ENCODE assay signal across 9 mouse cellular contexts in genomic region chr17:47887381-47888154, GRCm38 (mm10). TPM values are rescaled to one million over a fixed set of nuclear protein-coding genes. Genes with fewer than 3 reads are reported as not detected.
A peak's percentile ranks its signal among the peaks of the same experiment; 100 is the strongest.
DNase-seq lines count a peak whose midpoint lies in the region; ATAC-seq and TF ChIP-seq lines count a peak whose summit lies in the region.
"Had no signal": no experiment of that assay in that cellular context is flagged by ENCODE, and none has a peak within 500 bp of the region (broad histone marks: within the 10 kb centered on the region; RNA-seq: fewer than 3 reads in every experiment).

No protein-coding gene starts in this region.

- no peak overlapping the region for H3K4me2 ChIP-seq in forebrain, postnatal 0 days (ENCODE audit: low read depth)
- H3K4me2 ChIP-seq in liver, postnatal 0 days (ENCODE audit: low read depth, low read length), result peak overlapping the region; percentile 38

- no peaks in the 10 kb centered on the region for H3K36me3 ChIP-seq in thymus, adult 2 months (ENCODE audit: control insufficient read depth, insufficient read depth, low read length)
- no peaks in the 10 kb centered on the region for H3K36me3 ChIP-seq in forebrain, postnatal 0 days (ENCODE audit: insufficient read depth)
- no peaks in the 10 kb centered on the region for H3K36me3 ChIP-seq in liver, postnatal 0 days (replicated peaks; ENCODE audit: insufficient read depth, low read length)

- TF ChIP-seq CTCF in thymus, adult 2 months (IDR thresholded peaks at IDR 0.05; ENCODE audit: borderline replicate concordance, control insufficient read depth, extremely low read depth, insufficient read depth, low read length, poor library complexity), result no peak
- no peak for TF ChIP-seq CTCF in forebrain, postnatal 0 days (IDR thresholded peaks at IDR 0.05; ENCODE audit: low read depth)
- no peak for TF ChIP-seq CTCF in liver, postnatal 0 days (IDR thresholded peaks at IDR 0.05; ENCODE audit: low read depth)

- no peak for TF ChIP-seq EP300 in liver, postnatal 0 days (IDR thresholded peaks at IDR 0.05; ENCODE audit: low read depth)

- H3K9ac ChIP-seq in forebrain, postnatal 0 days, result no peak overlapping the region
- H3K9ac ChIP-seq in liver, postnatal 0 days (replicated peaks), result peak overlapping the region; percentile 44

- TF ChIP-seq POLR2A in thymus, adult 2 months (IDR thresholded peaks at IDR 0.05; ENCODE audit: control insufficient read depth, extremely low read depth, insufficient read depth, low read length, poor library complexity), result no peak

- 67% methylated on average over 13 of the region's 13 CpGs for WGBS in thymus, adult 2 months
- WGBS in forebrain, postnatal 0 days, result 26% methylated on average over 13 of the region's 13 CpGs
- 34% methylated on average over 13 of the region's 13 CpGs for WGBS in liver, postnatal 0 days (ENCODE audit: insufficient replicate concordance)

- peak; percentile 24 for DNase-seq in thymus, adult 2 months
- DNase-seq in thymus, adult 18-20 months, result no peak
- DNase-seq in forebrain, postnatal 0 days, result peak; percentile 64
- DNase-seq in liver, postnatal 0 days, result peak; percentile 71
- DNase-seq in thymus, postnatal 36 days, result peak; percentile 35 to 50
- no peak for DNase-seq in spleen, postnatal 4 days (ENCODE audit: low spot score in 2 of 2)
- no peak for DNase-seq in cerebellum, adult 9-10 months
- no peak for DNase-seq in kidney, postnatal 36 days

- no peaks in the 10 kb centered on the region for H3K9me3 ChIP-seq in forebrain, postnatal 0 days (ENCODE audit: low read length)
- H3K9me3 ChIP-seq in liver, postnatal 0 days (ENCODE audit: low read length), result no peaks in the 10 kb centered on the region
- H3K9me3 ChIP-seq: megakaryocyte, embryonic 14.5 days had no signal

- H3K27ac ChIP-seq in thymus, adult 2 months (ENCODE audit: control insufficient read depth, insufficient read depth, low read length), result peak overlapping the region; percentile 60; the same call in 1 of the 2 replicates
- H3K27ac ChIP-seq in forebrain, postnatal 0 days (ENCODE audit: low read depth, low read length), result peak overlapping the region; percentile 59
- H3K27ac ChIP-seq in liver, postnatal 0 days (ENCODE audit: low read depth), result peak overlapping the region; percentile 82

- H3K27me3 ChIP-seq in thymus, adult 2 months (ENCODE audit: control insufficient read depth, insufficient read depth, low read length), result no peaks in the 10 kb centered on the region
- H3K27me3 ChIP-seq in forebrain, postnatal 0 days (ENCODE audit: insufficient read depth, low read length), result no peaks in the 10 kb centered on the region
- no peaks in the 10 kb centered on the region for H3K27me3 ChIP-seq in liver, postnatal 0 days (ENCODE audit: insufficient read depth, low read length)
- H3K27me3 ChIP-seq: megakaryocyte, embryonic 14.5 days had no signal

- ATAC-seq in forebrain, postnatal 0 days, result peak; percentile 46
- peak; percentile 63 for ATAC-seq in liver, postnatal 0 days

- H3K4me1 ChIP-seq in thymus, adult 2 months (replicated peaks; ENCODE audit: control insufficient read depth, insufficient read depth, low read length), result peaks cover 39% of the 10 kb centered on the region
- H3K4me1 ChIP-seq in forebrain, postnatal 0 days (ENCODE audit: insufficient read depth), result peaks cover 14% of the 10 kb centered on the region
- peaks cover 37% of the 10 kb centered on the region for H3K4me1 ChIP-seq in liver, postnatal 0 days (ENCODE audit: insufficient read depth)

- 0 out of 2 replicates have a peak overlapping the region, but pooled peaks have one; percentile 7 for H3K4me3 ChIP-seq in thymus, adult 2 months (ENCODE audit: control insufficient read depth, insufficient read depth, low read length)
- H3K4me3 ChIP-seq in forebrain, postnatal 0 days (ENCODE audit: low read depth, low read length), result no peak overlapping the region
- H3K4me3 ChIP-seq in liver, postnatal 0 days (ENCODE audit: low read depth, low read length), result no peak overlapping the region
- H3K4me3 ChIP-seq: megakaryocyte, embryonic 14.5 days had no signal

RNA-seq across cellular contexts. Expression of gene Foxp4, which starts 36.9 kb away (rescaled TPM):
- 194 and 212 TPM in 2 replicates for polyA plus RNA-seq in thymus, adult 2 months (2012; rRNA removed)
- total RNA-seq in forebrain, postnatal 0 days (2014; rRNA removed), result 108 and 109 TPM in 2 replicates
- 45.7 and 56.4 TPM in 2 replicates for polyA plus RNA-seq in forebrain, postnatal 0 days (2015; fragmentation: Nextera tagmentation; extraction: Ambion mirVana)
- polyA plus RNA-seq in liver, postnatal 0 days (2015; fragmentation: Nextera tagmentation; extraction: Ambion mirVana), result 5.9 and 6.2 TPM in 2 replicates

RNA-seq across cellular contexts. Expression of gene Mdfi, which starts 53.1 kb away (rescaled TPM):
- 18.9 and 19.8 TPM in 2 replicates for polyA plus RNA-seq in thymus, adult 2 months (2012; rRNA removed)
- 9.5 and 17.5 TPM in 2 replicates for total RNA-seq in forebrain, postnatal 0 days (2014; rRNA removed)
- 0.99 and 1.3 TPM in 2 replicates for polyA plus RNA-seq in forebrain, postnatal 0 days (2015; fragmentation: Nextera tagmentation; extraction: Ambion mirVana)
- 0.82 TPM in 2 replicates for polyA plus RNA-seq in liver, postnatal 0 days (2015; fragmentation: Nextera tagmentation; extraction: Ambion mirVana)

Comparison
In these comparisons a context has a peak if more than half of its experiments do, and no peak if none do; other contexts are left out.
1. DNase-seq: peak in thymus, adult 2 months (single experiment), forebrain, postnatal 0 days (single experiment), liver, postnatal 0 days (single experiment) and thymus, postnatal 36 days (2 of 2); none in thymus, adult 18-20 months (0 of 2), spleen, postnatal 4 days (0 of 2), cerebellum, adult 9-10 months (single experiment) and kidney, postnatal 36 days (0 of 2).
2. Peak in every context shown above with its lines, with median percentiles within 50 percentile points of each other: H3K27ac ChIP-seq.